ENCODE assay signal across 19 mouse cellular contexts in genomic region chr14:100351004-100351403, GRCm38 (mm10).
"Had no signal": no experiment of that assay in that cellular context is flagged by ENCODE, and none has a peak within 500 bp of the region (broad histone marks: within the 10 kb centered on the region; RNA-seq: fewer than 3 reads in every experiment).

No protein-coding gene starts in this region.

- DNase-seq: lung, adult 18-20 months; lung, embryonic 14.5 days; lung, postnatal 10 days; lung, postnatal 4 days; retina, postnatal 1 day; right cerebral cortex, adult 18-20 months; right cerebral cortex, postnatal 14 days; right cerebral cortex, postnatal 4 days; spleen, adult 18-20 months; thymus, adult 18-20 months; thymus, postnatal 14 days; thymus, postnatal 36 days had no signal

- ATAC-seq: midbrain, embryonic 13.5 days; midbrain, embryonic 15.5 days had no signal

- H3K9ac ChIP-seq: liver, embryonic 14.5 days; lung, embryonic 14.5 days; midbrain, embryonic 13.5 days; midbrain, embryonic 15.5 days; neural tube, embryonic 13.5 days; neural tube, embryonic 15.5 days had no signal

- H3K27me3 ChIP-seq: midbrain, embryonic 13.5 days; midbrain, embryonic 15.5 days; neural tube, embryonic 13.5 days; neural tube, embryonic 15.5 days had no signal

- H3K4me1 ChIP-seq: midbrain, embryonic 13.5 days had no signal

- H3K27ac ChIP-seq: liver, embryonic 14.5 days; midbrain, embryonic 10.5 days; midbrain, embryonic 13.5 days; midbrain, embryonic 15.5 days; neural tube, embryonic 13.5 days; neural tube, embryonic 15.5 days had no signal

- H3K9me3 ChIP-seq: midbrain, embryonic 10.5 days; midbrain, embryonic 13.5 days; midbrain, embryonic 15.5 days; neural tube, embryonic 13.5 days; neural tube, embryonic 15.5 days had no signal

- H3K4me3 ChIP-seq: midbrain, embryonic 10.5 days; midbrain, embryonic 13.5 days; midbrain, embryonic 15.5 days; myocyte; neural tube, embryonic 13.5 days; neural tube, embryonic 15.5 days had no signal

- H3K36me3 ChIP-seq: midbrain, embryonic 10.5 days; midbrain, embryonic 13.5 days; midbrain, embryonic 15.5 days; neural tube, embryonic 13.5 days; neural tube, embryonic 15.5 days had no signal
